Mouse (Mus musculus): ENCODE data around the gene Gtf2h4. TPM values are rescaled to one million over a fixed set of nuclear protein-coding genes. Genes with fewer than 3 reads are reported as not detected.
A peak's percentile ranks its signal among the peaks of the same experiment; 100 is the strongest.

Gtf2h4 gene
- polyA plus RNA-seq, 3 experiments from 2014 or later, result 16.7 to 24.7 (median 17.9) TPM

- no peak for ATAC-seq
These were observed 23.2 kb upstream of the Gtf2h4 start for GRCm38 (mm10) chr17:35696691-35697090.

DNA sequence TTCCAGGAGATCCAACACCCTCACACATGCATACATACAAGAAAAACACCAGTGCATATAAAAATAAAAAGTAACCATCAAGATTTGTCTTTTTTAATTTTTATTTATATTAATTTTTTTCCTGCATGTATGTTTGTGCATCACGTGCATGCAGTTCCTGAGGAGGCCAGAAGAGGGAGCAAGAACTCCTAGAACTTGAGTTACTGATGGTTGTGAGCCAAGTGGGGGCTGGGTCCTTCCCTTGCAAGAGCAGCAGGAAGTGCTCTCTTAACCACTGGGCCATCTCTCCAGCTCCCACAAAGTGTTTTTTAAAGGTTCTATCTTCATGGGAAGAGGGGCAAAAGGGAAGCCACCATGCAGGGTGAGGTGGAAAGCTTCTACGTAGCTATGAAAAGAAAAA is 21.8 kb upstream of the Gtf2h4 start:
- no peak for ATAC-seq

- ATAC-seq, result no peak
These were observed 20.4 kb upstream of the Gtf2h4 start for GRCm38 (mm10) chr17:35693906-35694305.

DNA sequence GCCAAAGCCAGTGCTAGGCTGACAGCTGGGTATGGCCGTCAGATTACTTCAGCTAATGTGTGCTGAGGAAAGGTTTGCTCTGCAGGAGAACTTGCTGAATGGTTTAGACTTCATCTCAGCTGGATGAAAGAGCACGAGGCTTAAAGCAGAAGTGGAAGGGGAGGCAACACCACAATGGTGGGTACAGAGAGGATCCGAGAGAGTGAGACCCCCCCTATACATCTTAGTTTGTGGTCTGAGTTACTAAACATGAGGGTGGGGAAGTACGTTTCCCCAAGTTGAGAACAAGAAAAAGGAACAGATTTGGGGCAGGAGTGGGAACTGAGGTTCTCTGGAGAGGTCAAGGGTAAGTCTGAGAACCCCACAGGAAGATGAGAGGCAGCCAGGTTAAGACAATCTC is 18.8 kb upstream of the Gtf2h4 start:
- ATAC-seq, result no peak

DNA sequence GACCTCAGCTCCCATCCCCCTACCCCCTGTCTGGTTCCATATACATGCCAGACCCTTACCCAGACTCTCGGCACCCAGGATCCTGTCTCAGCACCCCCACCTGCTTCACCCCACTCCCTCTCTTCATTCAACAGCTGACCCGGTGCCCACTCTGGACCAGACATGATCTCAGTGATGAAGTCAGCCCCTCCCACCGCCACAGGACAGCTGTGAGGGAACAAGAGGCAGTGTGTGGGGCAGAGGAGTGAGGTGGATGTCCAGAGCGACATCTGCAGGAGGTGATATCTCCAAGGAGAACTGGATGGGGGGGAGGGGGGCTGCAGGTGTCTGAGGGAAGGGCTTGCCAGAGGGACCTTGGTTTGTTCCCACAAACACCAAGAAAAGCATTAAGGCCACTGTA is 18.3 kb upstream of the Gtf2h4 start:
- no peak for ATAC-seq

GRCm38 (mm10) chr17:35689936-35690645 is 16.6 kb upstream of the Gtf2h4 start:
- no peak for ATAC-seq

GRCm38 (mm10) chr17:35688347-35689175 is 15.0 kb upstream of the Gtf2h4 start:
- ATAC-seq, result no peak

DNA sequence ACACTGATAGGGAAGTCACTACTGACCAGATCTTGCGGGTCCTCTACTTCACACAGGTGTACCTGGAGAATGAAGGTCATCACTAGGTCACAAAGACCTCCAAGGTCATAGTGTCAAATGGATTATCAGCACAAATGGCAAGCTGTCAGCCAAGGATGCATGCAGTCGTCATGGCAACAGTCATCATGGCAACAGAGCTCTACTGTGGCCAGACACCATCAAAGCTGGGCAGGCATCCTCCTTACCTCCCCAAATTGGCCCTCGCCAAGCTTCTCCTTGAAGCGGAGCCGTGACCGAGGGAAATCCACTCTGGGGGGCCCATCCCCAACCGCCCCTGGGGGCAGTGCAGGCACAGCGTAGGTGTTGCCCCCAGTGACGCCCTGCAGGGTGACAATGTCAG is 11.5 kb upstream of the Gtf2h4 start:
- ATAC-seq, result no peak

GRCm38 (mm10) chr17:35681986-35682385 is 8.4 kb upstream of the Gtf2h4 start:
- ATAC-seq, result no peak

DNA sequence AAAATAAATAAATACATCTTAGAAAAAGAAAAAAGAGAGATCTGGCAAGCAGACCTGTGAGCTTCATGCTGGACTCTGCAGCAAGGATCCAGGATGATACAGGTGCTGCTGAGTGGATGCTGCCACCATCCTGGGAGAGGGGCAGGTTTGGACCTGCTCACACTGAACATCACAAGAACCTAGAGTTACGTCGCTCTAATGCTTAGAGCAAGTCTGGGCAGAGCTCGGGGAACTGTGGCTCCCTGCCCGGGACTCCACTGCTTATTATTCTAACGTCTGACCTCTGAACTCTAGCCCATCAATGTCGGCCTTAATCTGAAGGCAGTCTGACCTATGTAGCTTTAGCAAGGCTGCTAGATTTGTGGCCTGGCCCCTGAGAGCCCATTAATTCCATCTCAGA is 7.1 kb upstream of the Gtf2h4 start:
- ATAC-seq, result no peak

DNA sequence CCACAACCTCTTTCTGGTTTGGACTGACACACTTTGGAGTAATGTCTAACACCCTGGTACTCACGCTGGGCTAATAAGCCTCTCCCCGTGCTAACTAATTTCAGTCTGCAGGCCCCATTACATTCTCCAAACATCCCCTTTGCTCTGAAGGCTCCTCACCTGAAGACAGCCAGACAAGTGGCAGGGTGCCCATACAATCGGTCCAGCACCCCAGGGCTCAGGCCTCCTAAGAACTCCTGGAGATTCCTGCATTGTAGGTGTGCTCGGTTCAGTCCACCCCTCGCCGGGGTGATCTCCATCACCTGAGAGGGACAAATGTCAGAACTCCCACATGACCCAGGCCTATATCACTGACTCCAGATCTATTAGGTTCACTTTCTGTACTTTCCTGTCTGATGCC is 1.0 kb downstream of the Gtf2h4 start:
- ATAC-seq, result no peak

- ATAC-seq, result no peak
These were observed 1.7 kb downstream of the Gtf2h4 start for GRCm38 (mm10) chr17:35671846-35672245.

DNA sequence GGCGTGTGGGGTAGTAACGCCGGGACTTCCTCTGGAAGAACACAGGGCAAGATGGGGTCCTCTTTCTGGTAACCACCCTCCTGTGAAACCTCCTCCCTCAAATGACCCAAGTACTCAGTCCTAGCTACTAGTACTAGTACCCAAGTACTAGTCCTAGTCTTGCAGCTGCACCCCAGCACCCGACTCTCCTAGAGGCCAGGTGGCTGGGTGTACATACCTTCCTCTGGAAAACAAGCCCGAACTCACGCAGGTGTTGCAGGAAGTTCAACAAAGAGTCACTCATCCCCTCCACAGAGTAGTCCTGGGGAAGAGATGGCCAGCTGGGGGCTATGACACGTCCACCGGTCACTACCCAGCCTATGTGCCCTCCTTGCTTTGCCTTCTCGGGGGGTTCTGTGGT is 3.8 kb downstream of the Gtf2h4 start:
- no peak for ATAC-seq

GRCm38 (mm10) chr17:35667334-35668065 is 6.0 kb downstream of the Gtf2h4 start, which contains the start of gene Vars2:
Vars2 (minus strand) TSS chr17:35667592.
- peak; percentile 83 for ATAC-seq

DNA sequence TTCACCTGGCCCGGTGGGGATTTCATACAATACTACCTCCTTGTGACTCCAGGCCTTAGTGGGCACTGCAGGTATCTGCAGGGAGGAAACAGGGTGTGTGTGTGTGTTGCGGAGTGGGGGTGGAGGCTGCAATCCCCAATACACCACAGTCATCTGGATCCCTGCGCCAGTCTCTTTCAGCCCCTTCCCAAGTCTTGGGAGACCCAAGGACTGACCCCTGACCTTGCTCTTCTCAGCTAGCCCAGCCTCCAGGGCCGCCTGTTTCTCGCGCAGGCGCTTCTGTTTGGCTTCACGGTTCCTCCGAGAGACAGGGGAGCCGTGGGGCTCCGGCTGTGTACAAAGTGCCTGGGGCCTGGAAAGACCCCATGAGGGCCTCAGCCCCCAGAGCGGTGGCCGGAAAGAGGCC is 6.7 kb downstream of the Gtf2h4 start:
- peak; percentile 14 for ATAC-seq

- no peak for ATAC-seq
These were observed 7.5 kb downstream of the Gtf2h4 start for GRCm38 (mm10) chr17:35665957-35666515.

DNA sequence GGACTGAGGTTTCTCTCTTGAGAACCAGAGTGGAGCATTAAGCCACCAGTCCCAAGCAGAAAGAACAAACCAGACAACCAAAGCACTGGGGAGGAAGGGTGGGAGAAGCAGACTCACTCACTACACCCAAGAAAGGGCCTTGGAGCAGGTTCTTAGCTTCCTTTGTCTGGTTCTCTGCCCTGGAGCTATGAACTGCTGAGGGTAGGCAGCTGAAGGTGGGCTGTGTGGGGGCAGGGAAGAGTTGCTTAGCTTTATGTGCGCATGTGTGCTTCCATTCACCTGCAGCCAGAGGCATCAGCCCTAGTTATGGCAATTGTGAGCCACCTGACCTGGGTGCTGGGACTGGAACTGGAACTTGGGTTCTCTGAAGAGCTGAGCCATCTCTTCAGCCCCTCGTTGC is 20.5 kb downstream of the Gtf2h4 start:
- ATAC-seq, result no peak

- ATAC-seq, result no peak
These were observed 24.1 kb downstream of the Gtf2h4 start for GRCm38 (mm10) chr17:35649429-35649828.

GRCm38 (mm10) chr17:35643609-35644236 is 29.8 kb downstream of the Gtf2h4 start, which contains the start of gene Mucl3:
Mucl3 (minus strand) TSS chr17:35643695.
- ATAC-seq, result no peak

GRCm38 (mm10) chr17:35639352-35639751 is 34.2 kb downstream of the Gtf2h4 start:
- no peak for ATAC-seq

- peak; percentile 86 for ATAC-seq
These were observed 34.9 kb downstream of the Gtf2h4 start for GRCm38 (mm10) chr17:35638475-35639190.

GRCm38 (mm10) chr17:35636363-35636762 is 37.2 kb downstream of the Gtf2h4 start:
- ATAC-seq, result no peak
